Mouse (Mus musculus): ENCODE results near the gene Vash2. TPM values are rescaled to one million over a fixed set of nuclear protein-coding genes. Genes with fewer than 3 reads are reported as not detected.

The Vash2 gene
- total RNA-seq, 2 experiments from 2014 or later = 9.9 to 11.9 TPM

DNA sequence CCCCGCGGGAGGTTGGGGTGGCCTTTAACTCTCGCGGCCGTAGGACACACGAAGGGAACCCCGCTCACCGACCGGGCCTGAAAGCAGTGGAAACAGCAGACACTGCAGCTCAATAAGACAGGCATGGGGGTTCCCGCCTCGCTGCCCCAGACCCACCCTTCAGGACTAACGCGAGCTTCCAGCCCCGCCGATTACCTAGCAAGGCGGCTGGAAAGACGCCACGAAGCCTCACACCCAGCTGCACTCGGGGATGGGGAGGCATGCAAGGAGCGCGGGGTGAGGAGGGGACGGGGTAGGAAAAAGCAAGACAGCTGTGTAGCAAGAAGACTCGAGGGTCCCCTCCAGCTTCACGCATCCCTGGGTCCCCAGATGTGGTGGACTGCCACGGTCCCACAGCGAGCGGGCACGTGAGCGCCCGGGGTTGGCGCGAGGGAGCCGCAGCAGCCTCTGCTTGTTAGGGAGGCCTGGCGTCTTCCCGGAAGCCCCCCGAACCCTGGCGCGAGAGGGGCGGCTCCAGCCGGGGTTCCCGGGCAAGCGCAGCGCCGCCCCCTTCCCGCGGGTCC lies 504 bp downstream of the Vash2 start:
- DNase-seq (ENCODE audit: extremely low spot score in 1 of 2, low spot score in 2 of 2) = peak in 1 of 2 experiments; percentile 57
- intact Hi-C loops (cut with DNase I) = no loop called here

DNA sequence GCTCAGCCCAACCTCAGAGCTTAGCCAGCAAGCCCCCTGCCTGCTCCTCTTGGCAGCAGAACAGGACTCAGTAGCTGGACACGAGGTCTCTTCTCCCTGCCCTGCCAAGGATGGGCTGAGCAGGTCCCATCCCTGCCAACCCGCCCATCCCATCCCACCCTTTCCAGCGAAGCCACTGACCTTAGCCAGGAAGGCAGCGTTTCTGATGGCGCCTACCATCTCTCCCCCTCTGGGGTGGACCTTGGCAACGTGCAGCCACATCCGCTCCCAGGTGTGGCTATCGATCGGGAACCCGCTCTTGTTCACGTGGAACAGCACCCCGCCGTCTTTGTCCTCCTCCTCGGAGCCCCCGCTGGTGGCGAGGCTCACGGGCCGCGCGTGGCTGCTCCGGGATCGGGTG lies 1.1 kb downstream of the Vash2 start:
- no peak for DNase-seq (ENCODE audit: extremely low spot score in 1 of 2, low spot score in 2 of 2)
- intact Hi-C loops (cut with DNase I) = no loop called here

DNA sequence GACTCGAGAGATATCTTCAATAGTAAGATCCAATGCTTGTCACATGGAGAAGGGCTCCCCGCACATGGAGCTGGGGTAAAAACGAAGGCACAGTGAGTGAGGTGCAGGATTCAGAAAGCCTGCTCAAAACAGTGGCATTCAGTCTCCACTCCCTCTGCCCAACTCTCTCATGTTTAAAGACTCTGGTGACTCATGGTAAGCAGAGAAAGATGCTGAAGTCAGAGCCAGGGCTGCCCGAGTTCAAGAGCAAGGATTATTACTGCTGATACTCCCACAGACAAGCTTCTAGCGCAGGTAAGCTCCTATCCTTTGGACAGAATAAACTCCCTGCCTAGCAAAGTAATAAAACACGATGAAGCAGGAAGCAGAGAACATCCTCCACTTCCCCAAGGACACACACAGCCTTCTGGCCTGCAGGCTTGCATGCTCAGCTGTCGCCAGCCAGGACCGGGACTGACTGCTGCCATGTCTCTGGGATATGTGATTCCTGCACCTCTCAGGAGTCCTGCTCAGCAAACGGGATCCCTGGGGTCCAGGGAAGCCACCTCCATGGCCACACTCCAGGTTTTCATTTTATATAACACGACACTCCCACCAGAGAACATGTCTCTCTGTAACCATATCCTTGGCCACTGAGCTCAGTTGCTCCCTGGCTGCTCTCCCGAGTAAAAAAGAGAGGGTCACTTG lies 2.1 kb downstream of the Vash2 start:
- intact Hi-C loops (cut with DNase I) = no loop called here
- no peak for DNase-seq (ENCODE audit: extremely low spot score in 1 of 2, low spot score in 2 of 2)

DNA sequence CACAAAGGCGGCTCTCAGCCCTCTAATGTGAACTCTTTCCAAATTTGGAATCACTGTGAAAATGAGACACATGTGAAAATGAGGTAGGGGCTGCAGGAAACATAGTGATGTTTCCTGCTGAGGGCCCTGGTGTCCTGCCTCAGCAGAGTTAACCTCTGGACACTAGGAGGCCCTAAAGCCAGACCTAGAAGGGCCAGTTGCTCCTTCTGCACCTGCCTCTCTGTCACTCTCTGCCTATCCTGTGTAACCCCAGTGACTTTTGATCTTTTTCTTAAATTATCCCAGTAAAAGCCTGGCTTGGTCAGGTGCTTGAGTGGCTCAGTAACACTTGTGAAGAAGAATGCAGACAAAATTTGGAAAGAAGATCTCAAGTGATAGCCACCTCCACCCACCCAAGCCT lies 4.3 kb downstream of the Vash2 start:
- no peak for DNase-seq (ENCODE audit: extremely low spot score in 1 of 2, low spot score in 2 of 2)
- intact Hi-C loops (cut with DNase I) = no loop called here

DNA sequence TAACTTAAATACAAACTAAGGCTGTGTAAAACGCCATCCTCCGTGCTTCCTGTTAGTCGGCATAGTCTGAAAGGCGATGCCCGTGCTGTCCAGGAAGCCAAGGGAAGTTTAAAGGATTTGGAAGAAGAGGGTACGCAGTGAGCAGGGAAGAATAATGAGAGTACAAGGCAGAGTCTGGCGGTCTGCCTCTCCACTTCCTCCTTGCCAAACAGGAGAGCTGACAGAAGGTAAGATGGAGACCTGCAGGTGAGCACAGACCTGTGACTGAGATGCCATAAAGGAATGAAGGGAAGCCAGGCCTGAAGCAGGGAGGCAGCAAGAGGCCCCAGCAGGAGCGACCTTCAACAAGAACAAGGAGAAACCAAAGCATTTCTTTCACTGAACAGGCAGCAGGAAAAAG lies 4.9 kb downstream of the Vash2 start:
- no peak for DNase-seq (ENCODE audit: extremely low spot score in 1 of 2, low spot score in 2 of 2)
- intact Hi-C loops (cut with DNase I) = no loop called here

DNA sequence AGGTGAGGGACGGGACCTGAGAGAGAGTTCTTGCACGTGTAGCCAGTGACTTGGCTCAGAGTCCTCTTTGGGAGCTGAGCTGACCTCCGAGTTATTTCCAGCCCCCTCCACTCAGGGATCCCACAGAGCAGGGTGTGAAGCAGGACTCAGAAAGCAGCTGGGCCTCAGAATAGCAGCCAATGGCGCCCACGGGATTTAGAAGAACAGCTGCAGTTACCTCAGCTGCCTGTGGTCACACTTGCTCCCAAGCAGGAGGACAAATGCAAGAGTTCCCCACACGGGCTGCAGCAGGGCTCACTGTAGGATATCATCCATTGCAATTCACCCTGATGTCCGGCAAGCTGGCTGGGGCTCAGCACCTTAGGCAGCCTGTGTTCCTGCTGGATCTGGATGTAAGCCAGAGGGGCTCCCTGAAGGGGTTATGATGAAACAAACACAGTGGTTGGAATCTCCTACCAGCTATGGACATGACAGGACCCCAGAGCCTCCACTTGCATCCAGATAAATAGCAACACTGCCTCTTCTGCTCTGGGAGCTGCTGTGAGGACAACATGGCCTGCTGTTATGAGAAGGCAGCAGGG lies 6.4 kb downstream of the Vash2 start:
- intact Hi-C loops (cut with DNase I) = no loop called here
- DNase-seq (ENCODE audit: extremely low spot score in 1 of 2, low spot score in 2 of 2) = peak in 1 of 2 experiments; percentile 54

DNA sequence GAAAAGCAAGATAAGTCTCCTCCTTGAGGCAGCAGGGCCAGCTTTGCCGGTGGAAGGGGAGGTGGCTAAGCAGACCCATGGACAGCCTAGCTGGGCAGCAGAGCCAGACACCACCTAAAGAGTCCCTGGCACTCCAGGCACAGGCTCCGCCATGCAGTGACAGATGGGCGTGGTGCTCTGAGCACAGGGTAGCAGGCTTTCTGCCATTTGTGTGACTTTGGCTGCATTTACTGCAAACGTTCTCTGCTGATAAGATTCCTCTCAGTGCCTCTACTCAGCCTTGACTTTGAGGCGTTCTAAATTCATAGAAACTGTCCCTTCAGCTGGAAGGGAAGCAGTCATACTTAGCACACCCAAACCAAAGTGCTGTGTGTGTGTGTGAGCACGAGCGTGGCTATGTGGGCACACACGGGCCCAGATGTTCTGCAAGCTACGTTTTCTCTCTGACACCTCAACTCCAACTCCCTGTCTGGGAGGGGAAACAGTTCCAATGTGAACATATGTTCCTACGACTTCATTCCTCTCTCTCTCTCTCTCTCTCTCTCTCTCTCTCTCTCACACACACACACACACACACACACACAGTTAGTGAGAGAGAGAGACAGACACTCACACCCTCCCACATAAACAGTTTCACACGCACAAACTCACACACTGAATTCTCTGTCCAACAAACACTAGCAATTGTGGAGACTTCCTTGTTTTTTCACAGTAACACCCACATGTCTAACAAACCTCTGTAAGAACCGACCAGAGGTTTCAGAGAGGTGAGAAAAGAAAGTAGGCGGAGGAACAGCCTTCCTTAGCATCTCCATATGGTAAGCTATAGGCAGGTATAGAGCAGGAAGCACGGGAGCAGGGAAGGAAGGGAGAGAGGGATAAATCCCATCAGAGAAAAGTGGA lies 7.1 kb downstream of the Vash2 start:
- intact Hi-C loops (cut with DNase I) = no loop called here
- DNase-seq (ENCODE audit: extremely low spot score in 1 of 2, low spot score in 2 of 2) = no peak

DNA sequence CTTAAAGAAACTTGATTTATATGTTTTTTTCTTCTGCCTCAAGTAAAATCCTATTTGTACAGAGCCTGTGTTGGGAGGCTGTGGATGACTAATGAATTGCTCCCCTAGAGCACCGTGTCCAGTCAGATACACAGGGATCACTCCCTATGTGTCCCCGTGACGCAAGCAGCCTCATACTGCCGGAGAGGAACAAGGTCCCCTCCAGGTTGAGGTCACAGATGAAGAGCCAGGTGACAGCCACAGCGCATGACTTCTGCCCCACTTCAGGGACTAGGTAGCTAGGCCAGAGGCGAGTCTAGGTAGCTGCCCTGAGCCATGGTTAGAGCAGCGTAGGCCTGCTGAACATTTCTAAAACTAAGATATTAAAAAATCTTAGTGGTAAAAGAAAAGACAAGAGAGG lies 11.1 kb downstream of the Vash2 start:
- intact Hi-C loops (cut with DNase I) = no loop called here
- DNase-seq (ENCODE audit: extremely low spot score in 1 of 2, low spot score in 2 of 2) = no peak

DNA sequence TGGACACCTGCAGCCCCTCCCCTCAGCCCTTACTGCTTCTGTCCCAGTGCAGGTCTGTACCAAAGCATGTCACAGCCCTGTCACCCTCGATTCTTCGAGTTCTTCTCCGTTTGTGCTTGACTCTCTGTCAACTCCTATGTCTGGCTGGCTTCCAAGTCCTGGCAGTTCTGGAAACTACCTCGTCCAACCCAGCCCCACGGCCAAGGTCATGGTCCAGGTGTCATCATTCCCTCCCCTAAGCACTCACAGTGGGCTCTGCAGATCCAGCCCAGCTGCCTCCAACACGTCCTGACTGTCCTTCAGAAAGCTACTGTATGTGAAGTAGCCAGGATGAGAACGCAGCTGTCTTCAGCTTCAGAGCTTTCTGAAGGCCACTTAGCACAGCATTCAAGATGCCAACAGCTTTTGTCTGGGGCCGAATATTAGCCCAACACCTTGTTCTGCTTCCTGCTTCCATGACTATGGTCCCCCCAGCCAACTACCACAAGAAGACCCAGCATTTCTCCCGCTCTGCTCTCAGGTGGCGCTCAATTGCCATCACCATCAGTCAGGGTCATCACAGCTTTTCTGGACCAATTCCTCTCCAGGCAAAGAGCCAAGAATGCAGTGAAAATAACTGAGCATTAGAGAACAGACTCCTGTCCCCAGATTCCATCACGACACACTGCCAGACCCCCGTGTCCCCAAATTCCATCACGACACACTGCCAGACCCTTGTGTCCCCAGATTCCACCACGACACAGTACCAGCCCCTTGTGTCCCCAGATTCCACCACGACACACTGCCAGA lies 13.9 kb downstream of the Vash2 start:
- no peak for DNase-seq (ENCODE audit: extremely low spot score in 1 of 2, low spot score in 2 of 2)
- intact Hi-C loops (cut with DNase I) = no loop called here

DNA sequence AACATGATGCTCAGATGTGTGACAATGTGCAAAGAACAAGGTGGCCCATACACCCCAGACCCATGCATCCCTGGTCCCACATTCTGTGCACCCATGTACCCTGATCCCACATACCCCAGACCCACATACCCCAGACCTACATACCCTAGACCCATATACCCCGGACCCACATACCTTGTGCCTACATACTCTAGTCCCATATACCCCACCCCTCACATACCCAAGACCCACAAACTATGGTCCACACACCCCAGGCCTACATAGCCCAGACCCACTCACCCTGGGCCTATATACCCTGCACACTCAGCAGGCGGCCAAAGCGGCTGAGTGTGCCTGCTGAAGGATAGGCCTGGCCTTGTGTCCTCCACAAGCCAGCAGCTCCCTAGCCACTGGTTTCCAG lies 16.3 kb downstream of the Vash2 start:
- intact Hi-C loops (cut with DNase I) = no loop called here
- no peak for DNase-seq (ENCODE audit: extremely low spot score in 1 of 2, low spot score in 2 of 2)

DNA sequence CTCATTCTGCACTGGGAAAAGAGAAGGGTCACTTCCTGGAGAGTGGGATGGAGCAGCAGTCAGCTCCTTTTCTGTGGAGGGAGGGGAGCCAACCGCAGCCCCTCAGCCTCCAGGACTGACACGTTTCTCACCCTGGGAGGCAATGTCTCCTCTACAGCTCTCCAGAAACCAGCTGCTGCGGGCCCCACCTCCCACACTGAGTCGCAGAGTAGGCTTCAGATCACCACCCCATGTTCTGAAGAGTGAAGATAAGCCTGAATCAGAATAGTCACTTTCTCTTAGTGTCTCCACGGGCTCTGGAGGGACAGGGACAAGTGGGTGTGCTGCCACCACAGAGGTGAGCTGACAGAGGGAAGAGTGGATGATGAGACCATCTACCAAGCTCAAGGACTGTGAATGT lies 20.3 kb downstream of the Vash2 start:
- intact Hi-C loops (cut with DNase I) = loop anchor here (5.0 kb wide), 1 partner anchor 48 kb away; no protein-coding TSS in a partner anchor
- DNase-seq (ENCODE audit: extremely low spot score in 1 of 2, low spot score in 2 of 2) = no peak

DNA sequence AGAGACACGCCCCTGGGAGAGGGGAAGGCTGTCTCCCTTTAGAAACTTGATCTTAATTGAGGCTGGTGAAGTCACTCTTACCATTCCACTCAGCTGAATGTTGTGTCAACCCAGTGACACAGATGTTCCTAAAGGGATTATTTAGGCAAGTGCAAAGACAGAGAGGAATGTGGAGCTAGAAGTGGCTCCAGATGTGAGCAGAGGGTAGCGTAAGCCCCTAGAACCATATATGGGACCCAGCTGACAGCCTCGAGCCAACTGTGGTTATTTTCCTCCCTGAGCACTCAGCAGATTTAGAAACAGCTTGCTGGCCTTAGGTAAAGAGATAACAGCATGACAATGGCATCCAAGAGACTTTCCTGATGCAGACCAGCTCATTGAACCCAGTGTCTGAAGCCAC lies 26.1 kb downstream of the Vash2 start:
- intact Hi-C loops (cut with DNase I) = no loop called here
- no peak for DNase-seq (ENCODE audit: extremely low spot score in 1 of 2, low spot score in 2 of 2)

DNA sequence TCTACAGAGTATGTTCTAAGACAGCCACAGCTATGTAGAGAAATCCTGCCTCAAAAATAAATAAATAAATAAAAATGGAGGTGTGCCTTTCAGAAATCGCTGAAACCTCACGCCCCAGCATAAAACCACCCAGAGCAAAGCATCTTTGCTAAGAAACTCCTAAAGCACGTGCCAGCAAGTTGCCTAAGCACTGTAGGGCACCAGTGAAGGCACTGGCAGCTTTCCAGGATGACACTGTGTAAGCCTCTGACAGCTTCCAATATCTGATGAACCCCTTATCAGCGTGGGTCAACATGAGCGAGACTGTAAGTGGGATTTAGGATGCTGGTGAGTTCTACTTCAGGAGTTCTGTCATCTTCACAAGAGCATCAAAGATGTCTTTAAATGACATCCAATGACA lies 28.1 kb downstream of the Vash2 start:
- DNase-seq (ENCODE audit: extremely low spot score in 1 of 2, low spot score in 2 of 2) = no peak
- intact Hi-C loops (cut with DNase I) = no loop called here

DNA sequence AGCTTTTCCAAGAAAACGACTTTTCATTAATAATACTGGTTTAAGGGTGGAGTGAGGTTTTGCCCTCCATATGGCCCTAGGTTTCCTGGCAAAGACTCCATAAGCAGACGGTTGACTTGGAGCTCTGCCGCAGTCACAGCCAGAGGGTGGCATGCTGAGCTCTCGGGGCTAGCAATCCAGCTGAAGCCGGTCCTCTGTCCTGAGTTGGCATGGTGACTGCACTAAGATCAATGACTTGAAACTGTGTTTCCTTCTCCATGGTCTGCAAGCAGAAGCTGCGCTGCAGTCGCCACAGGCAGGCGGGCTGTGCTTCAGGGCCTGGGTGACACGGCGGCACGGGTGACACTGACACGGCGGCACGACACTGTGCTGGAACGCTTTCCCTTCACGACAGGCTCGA lies 30.2 kb downstream of the Vash2 start:
- intact Hi-C loops (cut with DNase I) = no loop called here

DNA sequence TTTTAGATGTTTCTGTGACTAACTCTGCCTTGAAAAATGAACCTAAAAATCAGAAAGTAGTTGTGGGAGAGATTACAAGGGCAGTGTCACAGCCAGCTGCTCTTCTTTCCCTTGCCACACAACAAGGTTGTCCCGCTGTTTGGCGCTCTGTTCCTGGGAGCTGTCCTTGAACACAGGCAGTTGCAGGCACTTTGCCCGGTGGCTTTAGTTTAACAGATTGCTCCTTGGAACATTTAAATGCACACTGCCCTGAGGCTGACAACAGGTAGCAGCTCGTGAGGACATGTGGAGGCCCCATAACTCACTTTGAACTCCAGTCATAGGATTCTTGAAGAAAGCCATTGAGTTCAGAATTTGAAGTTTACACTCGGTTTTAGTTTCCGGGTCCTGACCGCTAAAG lies 30.7 kb downstream of the Vash2 start:
- intact Hi-C loops (cut with DNase I) = no loop called here
- no peak for DNase-seq (ENCODE audit: extremely low spot score in 1 of 2, low spot score in 2 of 2)

More for the DNA sequence above, 30.2 kb downstream of the Vash2 start:
- no peak for DNase-seq (ENCODE audit: extremely low spot score in 1 of 2, low spot score in 2 of 2)

DNA sequence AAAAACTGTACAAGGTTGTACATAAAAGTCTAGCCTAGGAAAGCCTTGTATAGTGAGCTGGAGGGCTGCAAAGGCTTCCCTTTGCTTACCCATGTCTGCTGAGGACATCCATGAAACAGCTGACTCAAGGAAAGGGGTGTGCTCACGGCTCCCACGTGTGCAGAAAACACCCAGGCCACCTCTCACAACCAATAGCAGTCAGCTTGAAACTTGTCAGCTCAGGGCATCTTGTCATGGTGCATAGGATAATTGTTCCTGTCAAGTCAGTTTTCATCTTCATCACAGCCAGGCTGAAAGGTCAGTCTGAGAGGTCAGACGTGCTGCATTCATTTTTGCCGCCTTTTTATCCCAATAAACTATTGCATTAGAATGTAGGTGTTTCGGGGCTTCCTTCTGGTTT lies 31.1 kb downstream of the Vash2 start:
- DNase-seq (ENCODE audit: extremely low spot score in 1 of 2, low spot score in 2 of 2) = no peak
- intact Hi-C loops (cut with DNase I) = no loop called here

DNA sequence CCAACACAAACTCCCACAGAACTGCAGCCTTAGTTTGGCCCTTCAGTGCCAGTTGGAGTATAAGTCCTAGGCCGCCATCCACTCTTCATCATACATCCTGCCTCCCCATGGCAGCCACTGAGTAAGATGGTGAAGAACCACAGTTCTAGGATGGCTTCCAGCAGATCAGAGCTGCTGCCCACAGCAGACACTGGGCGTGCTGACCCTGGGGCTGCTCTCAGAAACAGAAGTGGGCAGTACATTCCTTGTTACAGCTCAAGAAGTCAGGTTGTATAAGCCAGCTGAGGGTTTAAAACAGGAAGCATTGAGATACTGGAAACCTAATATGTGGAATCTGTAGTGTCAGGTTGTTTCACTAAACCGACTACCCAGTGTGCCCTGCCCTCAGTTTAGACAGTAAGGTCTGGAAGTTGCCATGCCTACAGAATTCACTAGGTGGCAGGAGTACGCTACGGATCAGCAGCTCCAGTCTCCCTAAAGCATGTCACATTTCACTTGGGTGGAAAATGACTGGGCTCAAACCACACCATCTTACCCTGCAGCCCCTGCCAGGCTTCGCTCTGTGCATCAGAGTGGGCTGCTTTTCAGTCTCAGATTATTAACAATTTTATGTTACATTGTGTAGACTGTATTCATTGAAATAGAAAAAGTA lies 34.9 kb downstream of the Vash2 start:
- peak; percentile 64 to 76 for DNase-seq (ENCODE audit: extremely low spot score in 1 of 2, low spot score in 2 of 2)
- intact Hi-C loops (cut with DNase I) = loop anchor here (5.0 kb wide), 1 partner anchor 133 kb away; no protein-coding TSS in a partner anchor

DNA sequence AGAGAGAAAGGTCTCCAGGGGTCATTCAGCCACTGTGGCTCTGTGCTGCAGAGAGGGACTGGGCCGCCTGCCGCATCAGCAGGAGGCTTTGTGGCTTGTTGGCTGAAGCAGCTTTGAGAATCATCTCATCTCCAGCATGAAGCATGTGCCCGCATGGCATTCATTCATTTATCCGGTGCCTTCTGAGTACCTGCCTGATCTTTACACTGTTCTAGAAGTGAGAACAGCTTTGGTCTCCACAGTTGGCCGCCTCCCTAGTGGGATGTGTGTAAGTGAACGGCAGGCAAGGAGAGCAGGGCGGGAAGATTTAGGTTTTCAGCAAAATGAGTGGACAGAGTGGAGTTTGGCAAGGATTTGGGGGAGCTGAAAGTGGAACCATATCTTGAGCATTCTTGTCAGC lies 39.3 kb downstream of the Vash2 start:
- DNase-seq (ENCODE audit: extremely low spot score in 1 of 2, low spot score in 2 of 2) = no peak
- intact Hi-C loops (cut with DNase I) = loop anchor here (5.0 kb wide), 1 partner anchor 137 kb away; no protein-coding TSS in a partner anchor
